Mouse (Mus musculus): ENCODE results near the gene Fshr.

DNA sequence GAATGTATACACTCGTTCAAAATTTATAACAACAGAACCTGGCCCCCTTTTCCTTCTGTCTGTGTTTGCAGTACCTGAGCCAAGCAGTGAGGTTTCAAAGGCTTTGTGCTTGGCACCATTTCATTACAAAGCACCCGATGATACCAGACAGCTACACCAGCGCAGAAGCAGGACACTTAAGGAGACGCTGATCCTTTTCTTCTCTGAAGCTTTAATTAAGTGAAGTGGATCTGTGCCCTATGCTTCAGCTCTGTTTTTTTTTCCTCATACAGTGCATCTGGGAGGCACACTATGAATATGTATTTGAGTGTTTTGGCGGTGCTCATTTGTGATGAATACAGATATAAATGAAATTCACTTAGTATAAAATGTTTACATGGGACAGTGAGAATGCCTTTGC is 120.8 kb downstream of the Fshr start:
- TF ChIP-seq MAFK (IDR thresholded peaks at IDR 0.05; ENCODE audit: insufficient read depth, low read depth, low read length), result no peak
- no peak for TF ChIP-seq ZNF384 (IDR thresholded peaks at IDR 0.05; ENCODE audit: low read depth, low read length)
- TF ChIP-seq HCFC1 (IDR thresholded peaks at IDR 0.05; ENCODE audit: borderline replicate concordance, insufficient read depth, low read length), result no peak
- no peak for TF ChIP-seq ZC3H11A (IDR thresholded peaks at IDR 0.05; ENCODE audit: borderline replicate concordance, low read depth, low read length)
- no peak for TF ChIP-seq CHD2 (IDR thresholded peaks at IDR 0.05; ENCODE audit: low read depth, low read length)

Measured in ES-E14 (cell line).